Mouse (Mus musculus): ENCODE measurements around the gene Coro7.

- no peak for TF ChIP-seq CTCF (IDR thresholded peaks at IDR 0.05; ENCODE audit: control insufficient read depth, insufficient read depth, insufficient replicate concordance, low read depth, low read length)
- peak; percentile 97 for TF ChIP-seq POLR2A (IDR thresholded peaks at IDR 0.05; ENCODE audit: control insufficient read depth, low read depth, low read length)
Measured at GRCm38 (mm10) chr16:4683581-4684456, 4.2 kb upstream of the Coro7 start.
